Mouse (Mus musculus) hindbrain, embryonic 14.5 days (tissue): ENCODE measurements at regions not wholly inside any gene's neighbourhood (a gene's known extent, or its start where the extent isn't known, plus 50 kb on each side); places are given as distances from the start of the nearest gene placed in this dataset.
"Not testable (repeated sequence)": the region's sequence is repeated elsewhere in the genome, so short reads cannot be mapped to it uniquely, and the experiment has no call there.

Source experiments
- ATAC-seq: fragments of 200-750 bp; cut with Nextera tagmentation; 2 replicates; pipeline ENCODE4 v1.8.0; 2017; ENCODE audit warnings: moderate number of reproducible peaks, mild to moderate bottlenecking, moderate TSS enrichment, moderate library complexity; ENCODE audit not compliant: low FRiP score
- DNase-seq: peaks from one replicate; pipeline ENCODE4 v3.0.0-alpha.2; 2015; ENCODE audit warnings: low spot score
- H3K27ac ChIP-seq: fragments of 300-500 bp; sonication (generic); 2 replicates; pipeline ENCODE4 v1.5.1; 2014; ENCODE audit warnings: mild to moderate bottlenecking, moderate library complexity
- H3K27me3 ChIP-seq: fragments of 300-500 bp; sonication (generic); 2 replicates; pipeline ENCODE4 v1.6.1; 2014; ENCODE audit warnings: mild to moderate bottlenecking, low read length, mixed read lengths; ENCODE audit not compliant: control insufficient read depth, insufficient read depth
- H3K36me3 ChIP-seq: fragments of 300-500 bp; sonication (generic); replicated peaks from 2 replicates; pipeline ENCODE4 v1.6.1; 2014; ENCODE audit not compliant: control insufficient read depth, insufficient read depth
- H3K4me1 ChIP-seq: fragments of 300-500 bp; sonication (generic); replicated peaks from 2 replicates; pipeline ENCODE4 v1.6.1; 2014; ENCODE audit warnings: antibody characterized with exemption, low read length, mixed read lengths; ENCODE audit not compliant: control insufficient read depth, insufficient read depth
- H3K4me2 ChIP-seq: fragments of 300-500 bp; sonication (generic); replicated peaks from 2 replicates; pipeline ENCODE4 v1.6.1; 2014; ENCODE audit warnings: mild to moderate bottlenecking, moderate library complexity
- H3K4me3 ChIP-seq: fragments of 300-500 bp; sonication (generic); replicated peaks from 2 replicates; pipeline ENCODE4 v1.5.1; 2014; ENCODE audit warnings: mild to moderate bottlenecking, low read length
- H3K9ac ChIP-seq: fragments of 300-500 bp; sonication (generic); 2 replicates; pipeline ENCODE4 v1.6.1; 2014
- H3K9me3 ChIP-seq: fragments of 300-500 bp; sonication (generic); 2 replicates; pipeline ENCODE4 v1.6.1; 2016; ENCODE audit warnings: low read length; ENCODE audit not compliant: control insufficient read depth
- WGBS: fragments of 180-500 bp; shearing (Covaris S2); extraction: QIAGEN DNeasy Blood & Tissue Kit; methylation state at CpG from one replicate; pipeline ENCODE4 v1.1.7; 2014; 5-methylcytosine and 5-hydroxymethylcytosine counted together

GRCm38 (mm10) chr1:94487062-94487461, 434.7 kb upstream of the Pdcd1 start:
- H3K9ac ChIP-seq: no peak overlapping the region
- WGBS: 89% methylated on average over 3 of the region's 3 CpGs
- no peak overlapping the region for H3K4me3 ChIP-seq
- H3K4me1 ChIP-seq: no peaks in the 10 kb centered on the region
- no peaks in the 10 kb centered on the region for H3K27me3 ChIP-seq
- H3K27ac ChIP-seq: no peak overlapping the region
- H3K9me3 ChIP-seq: 0 out of 2 replicates have a peak, but pooled peaks cover 3% of the 10 kb centered on the region
- DNase-seq (no peak), ATAC-seq (no peak)
- H3K4me2 ChIP-seq: no peak overlapping the region
- H3K36me3 ChIP-seq: no peaks in the 10 kb centered on the region

- H3K9ac ChIP-seq, H3K9me3 ChIP-seq, DNase-seq, H3K36me3 ChIP-seq, H3K27me3 ChIP-seq, H3K27ac ChIP-seq, H3K4me1 ChIP-seq, H3K4me2 ChIP-seq, H3K4me3 ChIP-seq: not testable (repeated sequence)
- 99% methylated on average over 18 of the region's 18 CpGs for WGBS
- ATAC-seq: peak; percentile 94
These were observed 417.5 kb upstream of the Pdcd1 start for GRCm38 (mm10) chr1:94469834-94470233.

GRCm38 (mm10) chr1:94423731-94424130, 371.4 kb upstream of the Pdcd1 start:
- H3K4me2 ChIP-seq: no peak overlapping the region
- H3K4me3 ChIP-seq: no peak overlapping the region
- WGBS: 87% methylated on average over 2 of the region's 2 CpGs
- no peak overlapping the region for H3K9ac ChIP-seq
- DNase-seq: no peak
- ATAC-seq: no peak
- no peaks in the 10 kb centered on the region for H3K9me3 ChIP-seq
- H3K27ac ChIP-seq: no peak overlapping the region
- H3K27me3 ChIP-seq: no peaks in the 10 kb centered on the region
- no peaks in the 10 kb centered on the region for H3K4me1 ChIP-seq
- H3K36me3 ChIP-seq: no peaks in the 10 kb centered on the region

GRCm38 (mm10) chr1:94413043-94413442, 360.7 kb upstream of the Pdcd1 start:
- Histone ChIP-seq H3K27me3 (no peaks in the 10 kb centered on the region), H3K9ac (no peak overlapping the region), H3K4me2 (peak overlapping the region; percentile 30), H3K36me3 (no peaks in the 10 kb centered on the region), H3K4me3 (no peak overlapping the region), H3K9me3 (no peaks in the 10 kb centered on the region), H3K27ac (no peak overlapping the region; the same call in 1 of the 2 replicates), H3K4me1 (peaks cover 12% of the 10 kb centered on the region; the same call in 1 of the 2 replicates)
- no peak for DNase-seq
- ATAC-seq: peak; percentile 68; the same call in 1 of the 2 replicates
- WGBS: 28% methylated on average over 9 of the region's 9 CpGs

GRCm38 (mm10) chr1:94366606-94367005, 314.3 kb upstream of the Pdcd1 start:
- H3K4me2 ChIP-seq: no peak overlapping the region
- no peaks in the 10 kb centered on the region for H3K36me3 ChIP-seq
- DNase-seq (no peak), ATAC-seq (no peak)
- H3K27ac ChIP-seq: no peak overlapping the region
- H3K9ac ChIP-seq: no peak overlapping the region
- H3K4me1 ChIP-seq: no peaks in the 10 kb centered on the region
- WGBS: 87% methylated on average over 1 of the region's 1 CpGs
- no peaks in the 10 kb centered on the region for H3K27me3 ChIP-seq
- no peaks in the 10 kb centered on the region for H3K9me3 ChIP-seq
- no peak overlapping the region for H3K4me3 ChIP-seq

GRCm38 (mm10) chr1:94356996-94357395, 304.6 kb upstream of the Pdcd1 start:
- H3K4me1 ChIP-seq: no peaks in the 10 kb centered on the region
- no peak overlapping the region for H3K4me2 ChIP-seq
- 76% methylated on average over 1 of the region's 1 CpGs for WGBS
- no peak overlapping the region for H3K9ac ChIP-seq
- no peak overlapping the region for H3K27ac ChIP-seq
- H3K4me3 ChIP-seq: no peak overlapping the region
- DNase-seq (no peak), ATAC-seq (no peak)
- H3K36me3 ChIP-seq: no peaks in the 10 kb centered on the region
- H3K27me3 ChIP-seq: no peaks in the 10 kb centered on the region
- H3K9me3 ChIP-seq: no peaks in the 10 kb centered on the region

- DNase-seq (no peak), ATAC-seq (no peak)
- Histone ChIP-seq H3K27me3 (no peaks in the 10 kb centered on the region), H3K4me3 (no peak overlapping the region), H3K4me1 (no peaks in the 10 kb centered on the region), H3K4me2 (no peak overlapping the region), H3K36me3 (no peaks in the 10 kb centered on the region), H3K27ac (no peak overlapping the region), H3K9me3 (no peaks in the 10 kb centered on the region), H3K9ac (no peak overlapping the region)
- 49% methylated on average over 3 of the region's 3 CpGs for WGBS
These were observed 303.5 kb upstream of the Pdcd1 start for GRCm38 (mm10) chr1:94355873-94356272.

- Histone ChIP-seq H3K9ac (no peak overlapping the region), H3K4me1 (no peaks in the 10 kb centered on the region), H3K36me3 (no peaks in the 10 kb centered on the region), H3K27me3 (no peaks in the 10 kb centered on the region), H3K4me3 (no peak overlapping the region), H3K27ac (no peak overlapping the region), H3K9me3 (no peaks in the 10 kb centered on the region), H3K4me2 (no peak overlapping the region)
- ATAC-seq (no peak), DNase-seq (no peak)
- 96% methylated on average over 2 of the region's 2 CpGs for WGBS
These were observed 290.2 kb upstream of the Pdcd1 start for GRCm38 (mm10) chr1:94342576-94342975.

GRCm38 (mm10) chr1:94341237-94341636, 288.9 kb upstream of the Pdcd1 start:
- H3K27me3 ChIP-seq: no peaks in the 10 kb centered on the region
- no peak overlapping the region for H3K4me2 ChIP-seq
- H3K36me3 ChIP-seq: no peaks in the 10 kb centered on the region
- ATAC-seq: no peak
- no peak for DNase-seq
- no peak overlapping the region for H3K9ac ChIP-seq
- WGBS: 83% methylated on average over 3 of the region's 3 CpGs
- H3K4me1 ChIP-seq: no peaks in the 10 kb centered on the region
- H3K27ac ChIP-seq: no peak overlapping the region
- no peaks in the 10 kb centered on the region for H3K9me3 ChIP-seq
- no peak overlapping the region for H3K4me3 ChIP-seq

GRCm38 (mm10) chr1:94318029-94318428, 265.7 kb upstream of the Pdcd1 start:
- H3K4me3 ChIP-seq: no peak overlapping the region
- H3K9ac ChIP-seq: no peak overlapping the region
- H3K9me3 ChIP-seq: no peaks in the 10 kb centered on the region
- H3K27me3 ChIP-seq: no peaks in the 10 kb centered on the region
- no peaks in the 10 kb centered on the region for H3K4me1 ChIP-seq
- H3K27ac ChIP-seq: no peak overlapping the region
- H3K36me3 ChIP-seq: no peaks in the 10 kb centered on the region
- H3K4me2 ChIP-seq: no peak overlapping the region
- ATAC-seq (no peak), DNase-seq (no peak)
